Mouse (Mus musculus) ES-E14 (cell line): ENCODE results near the gene Dnah12. TPM values are rescaled to one million over a fixed set of nuclear protein-coding genes. Genes with fewer than 3 reads are reported as not detected.

ENCODE experiments used
- DNase-seq: peaks from one replicate; pipeline ENCODE4 v3.0.0-alpha.2; 2013; ENCODE audit warnings: low read depth, low spot score
- H3K27ac ChIP-seq: 2 replicates; pipeline ENCODE4 v1.5.1; 2012; ENCODE audit warnings: low read depth, mild to moderate bottlenecking, low read length, moderate library complexity, mixed read lengths; ENCODE audit not compliant: poor library complexity, insufficient read depth, severe bottlenecking
- H3K36me3 ChIP-seq: 2 replicates; pipeline ENCODE4 v1.6.1; 2012; ENCODE audit warnings: mild to moderate bottlenecking, low read length, moderate library complexity, mixed read lengths; ENCODE audit not compliant: control insufficient read depth, poor library complexity, insufficient read depth, severe bottlenecking
- H3K4me1 ChIP-seq, 2 experiments: fragments of 150-350 bp in 1 of 2; sonication (generic) in 1 of 2; 2 replicates each; pipeline ENCODE4 v1.6.1; 2012; ENCODE audit warnings: low read length in 2 of 2, mild to moderate bottlenecking in 1 of 2, mixed read lengths in 1 of 2; ENCODE audit not compliant: control insufficient read depth in 2 of 2, insufficient read depth in 2 of 2, poor library complexity in 1 of 2
- H3K4me3 ChIP-seq, 2 experiments: fragments of 150-350 bp in 1 of 2; sonication (generic) in 1 of 2; 2 replicates each; pipeline ENCODE4 v1.5.1; 2012; ENCODE audit warnings: low read length in 2 of 2, low read depth in 1 of 2, mild to moderate bottlenecking in 1 of 2, mixed read lengths in 1 of 2; ENCODE audit not compliant: insufficient read depth in 1 of 2, poor library complexity in 1 of 2, severe bottlenecking in 1 of 2
- H3K9ac ChIP-seq: 2 replicates; pipeline ENCODE4 v1.6.1; 2012; ENCODE audit warnings: low read depth, mild to moderate bottlenecking, low read length, mixed read lengths; ENCODE audit not compliant: poor library complexity, insufficient read depth, severe bottlenecking
- H3K9me3 ChIP-seq: fragments of 150-350 bp; sonication (generic); 2 replicates; pipeline ENCODE4 v1.6.1; 2012; ENCODE audit warnings: low read depth, mild to moderate bottlenecking, low read length; ENCODE audit not compliant: control insufficient read depth, insufficient read depth
- CHD2 ChIP-seq: IDR thresholded peaks from 2 replicates; pipeline ENCODE4 v1.6.1; 2014; ENCODE audit warnings: mild to moderate bottlenecking, low read depth, low read length, inconsistent platforms
- HCFC1 ChIP-seq: IDR thresholded peaks from 2 replicates; pipeline ENCODE4 v1.6.1; 2012; ENCODE audit warnings: low read length, inconsistent platforms, borderline replicate concordance; ENCODE audit not compliant: insufficient read depth
- MAFK ChIP-seq: IDR thresholded peaks from 2 replicates; pipeline ENCODE4 v1.6.1; 2014; ENCODE audit warnings: mild to moderate bottlenecking, low read depth, low read length, inconsistent platforms; ENCODE audit not compliant: insufficient read depth
- ZC3H11A ChIP-seq: IDR thresholded peaks from 2 replicates; pipeline ENCODE4 v1.6.1; 2012; ENCODE audit warnings: low read depth, mild to moderate bottlenecking, inconsistent platforms, low read length, borderline replicate concordance
- ZNF384 ChIP-seq: IDR thresholded peaks from 2 replicates; pipeline ENCODE4 v1.6.1; 2012; ENCODE audit warnings: low read depth, low read length, inconsistent platforms
- in situ Hi-C, 2 experiments: fragments of 600-800 bp; cut with MboI; formaldehyde crosslinking; loops; one replicate each; pipeline ENCODE4 v1.15.1; 2025; ENCODE audit warnings: low sequenced_read_pairs in 2 of 2, inconsistent platforms in 1 of 2; ENCODE audit not compliant: unreplicated experiment in 2 of 2
- total RNA-seq: library from RNA; depleted of rRNA; stranded (reverse); fragments of 300-350 nt; gene quantifications from 2 replicates; pipeline ENCODE4 v1.2.3, GENCODE M21; 2012

Dnah12 gene
- total RNA-seq, 1 experiment: 0.13 TPM

- TF ChIP-seq CHD2 (no peak), ZC3H11A (0 out of 2 replicates have a peak, but pooled peaks have one; percentile 1)
- no peaks in the 10 kb centered on the region for H3K4me1 ChIP-seq
- no peak overlapping the region for H3K9ac ChIP-seq
- DNase-seq: peak; percentile 13
- H3K4me3 ChIP-seq: no peak overlapping the region
- H3K27ac ChIP-seq: no peak overlapping the region
- H3K9me3 ChIP-seq: no peaks in the 10 kb centered on the region
- no peaks in the 10 kb centered on the region for H3K36me3 ChIP-seq
- in situ Hi-C loops: no loop called here
Observed at GRCm38 (mm10) chr14:26814908-26815307, 121.8 kb downstream of the Dnah12 start.

- TF ChIP-seq ZC3H11A (no peak), MAFK (no peak), ZNF384 (no peak), HCFC1 (no peak), CHD2 (no peak)
- Histone ChIP-seq H3K27ac (no peak overlapping the region), H3K4me1 (no peaks in the 10 kb centered on the region), H3K36me3 (no peaks in the 10 kb centered on the region), H3K9me3 (no peaks in the 10 kb centered on the region), H3K9ac (no peak overlapping the region), H3K4me3 (no peak overlapping the region)
- in situ Hi-C loops: no loop called here
- no peak for DNase-seq
Observed at GRCm38 (mm10) chr14:26816785-26817184, 123.7 kb downstream of the Dnah12 start.

- in situ Hi-C loops: no loop called here
- Histone ChIP-seq H3K9me3 (no peaks in the 10 kb centered on the region), H3K4me1 (no peaks in the 10 kb centered on the region), H3K36me3 (no peaks in the 10 kb centered on the region), H3K9ac (no peak overlapping the region), H3K27ac (no peak overlapping the region), H3K4me3 (no peak overlapping the region)
- TF ChIP-seq MAFK (no peak), HCFC1 (no peak), ZC3H11A (no peak), ZNF384 (no peak)
- DNase-seq: no peak
Observed at GRCm38 (mm10) chr14:26826020-26826419, 132.9 kb downstream of the Dnah12 start.

GRCm38 (mm10) chr14:26853053-26853452 is 160.0 kb downstream of the Dnah12 start:
- in situ Hi-C loops: no loop called here

GRCm38 (mm10) chr14:26854066-26854465 is 161.0 kb downstream of the Dnah12 start:
- no peaks in the 10 kb centered on the region for H3K36me3 ChIP-seq
- TF ChIP-seq ZC3H11A (no peak), CHD2 (no peak), MAFK (no peak)
- in situ Hi-C loops: no loop called here
- no peak overlapping the region for H3K27ac ChIP-seq
- no peaks in the 10 kb centered on the region for H3K9me3 ChIP-seq
- H3K9ac ChIP-seq: no peak overlapping the region
- H3K4me1 ChIP-seq: peaks cover 0 to 2% of the 10 kb centered on the region in 2 experiments; a peak in 1 of 4 replicates
- DNase-seq: no peak
- H3K4me3 ChIP-seq: no peak overlapping the region

More at GRCm38 (mm10) chr14:26853053-26853452, 160.0 kb downstream of the Dnah12 start:
- peaks cover 0 to 2% of the 10 kb centered on the region in 2 experiments; a peak in 1 of 4 replicates for H3K4me1 ChIP-seq
- H3K27ac ChIP-seq: no peak overlapping the region
- H3K9ac ChIP-seq: no peak overlapping the region
- peak; percentile 25 for DNase-seq
- TF ChIP-seq HCFC1: no peak
- TF ChIP-seq ZC3H11A: no peak
- TF ChIP-seq MAFK: no peak
- no peak for TF ChIP-seq CHD2
- TF ChIP-seq ZNF384: no peak
- H3K36me3 ChIP-seq: no peaks in the 10 kb centered on the region
- no peaks in the 10 kb centered on the region for H3K9me3 ChIP-seq
- H3K4me3 ChIP-seq: no peak overlapping the region
